Mouse (Mus musculus) liver, postnatal 0 days (tissue): ENCODE results near the gene Fam83g. TPM values are rescaled to one million over a fixed set of nuclear protein-coding genes. Genes with fewer than 3 reads are reported as not detected.

Experiments
- ATAC-seq: fragments of 200-750 bp; cut with Nextera tagmentation; 2 replicates; pipeline ENCODE4 v1.8.0; 2017; ENCODE audit warnings: mild to moderate bottlenecking, moderate library complexity
- DNase-seq: peaks from one replicate; pipeline ENCODE4 v3.0.0-alpha.2; 2016
- H3K27ac ChIP-seq: fragments of 300-500 bp; sonication (generic); 2 replicates; pipeline ENCODE4 v1.5.1; 2014; ENCODE audit warnings: antibody characterized with exemption, moderate library complexity, mild to moderate bottlenecking, low read depth
- H3K27me3 ChIP-seq: fragments of 300-500 bp; sonication (generic); 2 replicates; pipeline ENCODE4 v1.6.1; 2014; ENCODE audit warnings: low read length, control low read depth, mixed read lengths; ENCODE audit not compliant: insufficient read depth
- H3K36me3 ChIP-seq: fragments of 300-500 bp; sonication (generic); replicated peaks from 2 replicates; pipeline ENCODE4 v1.6.1; 2014; ENCODE audit warnings: mild to moderate bottlenecking, control low read depth, low read length, moderate library complexity, mixed read lengths; ENCODE audit not compliant: insufficient read depth
- H3K4me1 ChIP-seq: fragments of 300-500 bp; sonication (generic); 2 replicates; pipeline ENCODE4 v1.6.1; 2014; ENCODE audit warnings: antibody characterized with exemption, mild to moderate bottlenecking, control low read depth; ENCODE audit not compliant: insufficient read depth
- H3K4me2 ChIP-seq: fragments of 300-500 bp; sonication (generic); 2 replicates; pipeline ENCODE4 v1.6.1; 2014; ENCODE audit warnings: low read depth, mild to moderate bottlenecking, low read length, moderate library complexity, mixed read lengths
- H3K4me3 ChIP-seq: fragments of 300-500 bp; sonication (generic); 2 replicates; pipeline ENCODE4 v1.5.1; 2014; ENCODE audit warnings: low read depth, low read length
- H3K9ac ChIP-seq: fragments of 300-500 bp; sonication (generic); replicated peaks from 2 replicates; pipeline ENCODE4 v1.6.1; 2014; ENCODE audit warnings: mild to moderate bottlenecking, moderate library complexity
- H3K9me3 ChIP-seq: fragments of 300-500 bp; sonication (generic); 2 replicates; pipeline ENCODE4 v1.6.1; 2016; ENCODE audit warnings: mild to moderate bottlenecking, control low read depth, low read length, mixed read lengths
- CTCF ChIP-seq: sonication (generic); IDR thresholded peaks from 2 replicates; pipeline ENCODE4 v1.5.1; 2016; ENCODE audit warnings: antibody characterized with exemption, low read depth
- EP300 ChIP-seq: IDR thresholded peaks from 2 replicates; pipeline ENCODE4 v1.6.1; 2016; ENCODE audit warnings: antibody characterized with exemption, low read depth, mild to moderate bottlenecking
- whole genome bisulfite sequencing: fragments of 180-500 bp; shearing (Covaris S2); extraction: QIAGEN DNeasy Blood & Tissue Kit; methylation state at CpG from one replicate; pipeline ENCODE4 v1.1.7; 2014; ENCODE audit not compliant: insufficient replicate concordance; 5-methylcytosine and 5-hydroxymethylcytosine counted together
- polyA plus RNA-seq: library from polyadenylated mRNA; unstranded; fragments of >200 nt; fragmentation: Nextera tagmentation; extraction: Ambion mirVana; gene quantifications from 2 replicates; pipeline ENCODE4 v1.2.1, GENCODE M21; 2015

The Fam83g gene
- polyA plus RNA-seq, 1 experiment from 2014 or later = 2.2 TPM

DNA sequence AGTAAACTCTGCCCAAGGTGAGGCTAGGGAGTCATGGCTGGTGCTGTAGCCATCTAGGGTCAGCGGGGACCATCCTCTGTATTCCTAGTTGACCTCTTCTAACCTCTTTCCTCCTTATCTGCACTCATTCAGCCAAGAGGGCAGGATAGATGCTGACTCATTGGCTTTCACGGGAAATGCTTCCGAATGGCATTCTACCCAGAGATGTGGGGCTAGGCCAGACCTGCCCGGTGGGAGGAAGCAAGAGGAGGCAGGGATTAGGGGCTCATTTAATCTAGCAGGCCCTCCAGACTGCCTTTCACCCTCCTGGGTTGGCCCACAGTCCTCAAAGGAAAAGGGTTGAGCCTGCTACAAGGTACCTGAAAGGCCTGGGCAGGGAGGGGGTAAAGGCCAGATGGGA is 22.3 kb downstream of the Fam83g start:
- TF ChIP-seq CTCF (no peak), EP300 (no peak)
- Histone ChIP-seq H3K27ac (no peak overlapping the region), H3K4me1 (no peaks in the 10 kb centered on the region), H3K9me3 (no peaks in the 10 kb centered on the region), H3K4me3 (no peak overlapping the region), H3K9ac (no peak overlapping the region), H3K27me3 (no peaks in the 10 kb centered on the region), H3K4me2 (no peak overlapping the region), H3K36me3 (no peaks in the 10 kb centered on the region; the same call in none of the 2 replicates)
- no peak for ATAC-seq
- no peak for DNase-seq
- 46% methylated on average over 4 of the region's 4 CpGs for WGBS

DNA sequence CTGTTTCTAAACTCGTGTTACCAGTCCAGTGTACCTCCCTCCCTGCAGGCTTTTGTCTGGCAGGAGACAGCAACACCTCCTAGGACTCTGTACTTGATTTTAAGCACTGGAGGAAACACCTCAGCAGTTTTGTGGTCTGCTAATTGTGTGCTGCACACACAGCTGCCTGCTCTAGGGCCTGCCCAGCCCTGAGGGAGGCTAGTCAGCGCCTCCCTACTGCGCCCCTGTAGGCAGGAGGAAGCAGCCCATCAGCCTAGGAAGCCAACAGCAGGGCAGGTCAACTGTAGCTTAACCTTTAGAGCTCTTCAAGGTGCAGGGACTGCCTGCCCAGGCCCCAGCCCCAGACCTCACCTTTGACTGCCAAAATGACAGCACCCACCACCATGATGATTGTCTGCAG is 25.0 kb downstream of the Fam83g start:
- peak; percentile 40 for TF ChIP-seq CTCF
- no peak for TF ChIP-seq EP300
- 51% methylated on average over 3 of the region's 3 CpGs for WGBS
- no peaks in the 10 kb centered on the region for H3K4me1 ChIP-seq
- H3K4me3 ChIP-seq = no peak overlapping the region
- no peaks in the 10 kb centered on the region; the same call in 1 of the 2 replicates for H3K36me3 ChIP-seq
- no peak overlapping the region for H3K27ac ChIP-seq
- no peaks in the 10 kb centered on the region for H3K27me3 ChIP-seq
- H3K9me3 ChIP-seq = no peaks in the 10 kb centered on the region
- no peak for DNase-seq
- no peak overlapping the region for H3K9ac ChIP-seq
- no peak for ATAC-seq
- no peak overlapping the region for H3K4me2 ChIP-seq

DNA sequence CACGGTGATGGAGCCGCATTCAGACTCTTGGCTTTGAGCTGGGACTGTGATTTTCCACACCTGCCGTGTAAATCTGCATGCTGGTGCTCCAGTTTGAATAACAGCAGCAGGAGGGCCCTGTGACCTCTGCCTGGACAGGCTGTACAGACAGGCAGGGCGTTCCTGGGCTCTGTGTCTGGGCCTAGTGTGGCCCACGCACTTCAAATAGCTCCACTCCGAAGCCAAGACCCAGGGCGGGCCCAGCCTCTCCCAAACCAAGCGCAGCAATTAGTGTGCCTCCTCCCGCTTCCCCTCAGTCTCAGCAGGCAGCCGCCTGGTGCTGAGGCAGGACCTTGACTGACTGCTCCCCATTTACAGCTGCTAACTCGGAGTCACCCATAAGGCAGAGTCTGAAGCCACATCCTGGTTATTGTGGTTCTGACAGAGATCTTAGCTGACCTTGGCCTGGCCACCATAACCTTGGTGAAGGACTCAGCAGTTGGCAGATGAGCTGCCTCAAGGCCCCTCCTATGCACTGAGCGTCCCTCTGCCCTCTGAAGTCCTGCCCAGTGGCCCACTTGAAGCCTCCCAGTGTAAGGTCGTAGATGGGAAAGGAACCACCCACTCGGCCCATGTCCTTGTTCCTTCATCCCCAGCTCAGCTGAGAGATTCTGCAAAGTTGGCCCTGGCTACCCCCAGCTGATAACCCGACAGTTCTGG is 29.4 kb downstream of the Fam83g start:
- no peak overlapping the region for H3K9ac ChIP-seq
- WGBS = 64% methylated on average over 15 of the region's 15 CpGs

DNA sequence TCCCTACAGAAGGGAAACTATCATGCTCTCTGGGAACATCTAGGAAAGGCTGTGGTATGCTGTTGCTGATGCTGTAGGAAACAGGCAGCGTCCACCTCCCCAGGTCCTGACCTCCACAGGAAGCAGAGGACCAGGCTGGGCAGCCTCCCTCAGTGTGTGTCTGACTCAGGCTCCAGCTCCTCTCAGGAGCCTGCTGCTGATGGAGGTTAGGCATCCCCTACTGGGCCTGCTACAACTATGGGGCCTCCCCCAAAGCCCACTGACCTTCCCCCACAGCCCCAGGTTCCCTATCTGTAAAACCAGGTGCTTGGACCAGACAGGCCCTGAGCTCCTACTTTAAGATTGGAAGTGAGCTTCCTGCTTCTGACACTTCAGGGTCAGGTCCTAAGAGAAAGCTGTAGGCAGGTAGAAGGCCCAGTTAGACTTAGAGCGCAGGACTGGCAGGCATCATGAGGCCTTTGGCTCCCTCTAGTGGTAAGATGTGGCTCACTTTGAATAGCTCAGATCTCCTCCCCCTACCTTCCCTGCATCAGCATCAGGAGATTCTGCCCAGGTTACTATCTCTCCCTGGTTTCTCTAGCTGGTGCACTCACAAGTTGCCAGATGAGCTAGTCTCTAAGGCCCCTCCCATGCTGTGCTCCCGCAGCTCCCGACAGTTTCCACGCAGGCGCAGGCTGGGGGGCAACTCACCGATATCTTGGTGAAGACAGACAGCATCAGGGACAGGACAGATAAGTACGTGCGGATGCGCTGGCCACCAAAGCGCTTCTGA is 30.6 kb downstream of the Fam83g start:
- peak; percentile 87 for ATAC-seq
- WGBS = 33% methylated on average over 11 of the region's 11 CpGs

More for the DNA sequence above, 29.4 kb downstream of the Fam83g start:
- H3K27ac ChIP-seq = no peak overlapping the region
- no peaks in the 10 kb centered on the region for H3K36me3 ChIP-seq
- no peaks in the 10 kb centered on the region for H3K9me3 ChIP-seq
- no peaks in the 10 kb centered on the region for H3K27me3 ChIP-seq
- no peaks in the 10 kb centered on the region for H3K4me1 ChIP-seq
- H3K4me2 ChIP-seq = no peak overlapping the region
- TF ChIP-seq EP300 (no peak), CTCF (no peak)
- DNase-seq (no peak), ATAC-seq (no peak)
- H3K4me3 ChIP-seq = no peak overlapping the region

DNA sequence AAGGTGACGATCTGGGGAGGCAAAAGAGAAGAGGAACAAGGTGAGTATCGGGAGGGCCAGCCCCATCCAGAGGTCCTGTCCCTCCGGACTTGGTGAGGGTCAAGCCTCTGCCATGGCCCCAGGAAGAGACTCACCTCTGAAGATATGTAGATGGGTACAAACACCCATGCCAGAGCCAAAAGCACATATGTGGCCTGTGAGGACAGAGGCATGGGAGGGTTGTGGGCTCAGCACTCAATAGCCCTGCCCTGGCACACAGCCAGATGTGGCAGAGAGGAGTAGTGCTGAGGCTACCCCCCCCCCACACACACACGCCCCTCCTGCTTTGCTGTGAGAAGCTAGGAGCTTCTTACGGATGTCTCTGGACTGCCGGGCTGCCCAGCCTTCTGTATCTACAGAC is 31.2 kb downstream of the Fam83g start:
- ATAC-seq = peak; percentile 28; the same call in 1 of the 2 replicates
- no peaks in the 10 kb centered on the region for H3K9me3 ChIP-seq
- H3K4me2 ChIP-seq = no peak overlapping the region
- TF ChIP-seq CTCF (no peak), EP300 (no peak)
- H3K27me3 ChIP-seq = no peaks in the 10 kb centered on the region
- H3K9ac ChIP-seq = no peak overlapping the region
- H3K4me3 ChIP-seq = no peak overlapping the region
- no peaks in the 10 kb centered on the region for H3K4me1 ChIP-seq
- DNase-seq = no peak
- H3K36me3 ChIP-seq = no peaks in the 10 kb centered on the region
- 57% methylated on average over 6 of the region's 6 CpGs for WGBS
- no peak overlapping the region for H3K27ac ChIP-seq

More for the DNA sequence above, 30.6 kb downstream of the Fam83g start:
- Histone ChIP-seq H3K9me3 (no peaks in the 10 kb centered on the region), H3K4me3 (no peak overlapping the region), H3K4me1 (no peaks in the 10 kb centered on the region), H3K27me3 (no peaks in the 10 kb centered on the region), H3K36me3 (no peaks in the 10 kb centered on the region), H3K4me2 (no peak overlapping the region), H3K27ac (no peak overlapping the region), H3K9ac (no peak overlapping the region)
- peak; percentile 75 for DNase-seq
- peak; percentile 97 for TF ChIP-seq CTCF
- TF ChIP-seq EP300 = no peak

DNA sequence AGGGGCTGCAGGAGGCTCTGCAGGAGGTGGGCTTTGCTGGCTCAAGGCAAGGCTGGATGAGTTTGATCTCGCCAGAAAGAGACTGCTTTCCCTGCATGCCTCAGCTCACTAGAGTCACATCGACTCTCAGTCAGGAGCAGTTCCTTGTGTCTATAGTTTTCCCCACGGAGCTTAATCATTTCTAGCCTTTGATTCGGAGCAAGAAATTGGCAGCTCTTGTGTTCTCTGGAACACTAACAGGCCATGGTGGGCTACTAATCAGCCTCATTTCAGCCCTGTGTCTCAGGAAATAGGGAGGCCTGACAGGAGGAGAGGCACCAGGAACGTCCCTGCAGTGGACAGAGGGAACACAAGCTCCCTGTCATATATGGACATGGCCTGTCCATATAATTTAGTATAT is 34.1 kb downstream of the Fam83g start:
- WGBS = 73% methylated on average over 5 of the region's 5 CpGs
- H3K9ac ChIP-seq = no peak overlapping the region

More for the DNA sequence above, 34.1 kb downstream of the Fam83g start:
- Histone ChIP-seq H3K4me2 (no peak overlapping the region), H3K4me3 (no peak overlapping the region), H3K36me3 (no peaks in the 10 kb centered on the region), H3K27ac (no peak overlapping the region), H3K4me1 (no peaks in the 10 kb centered on the region), H3K27me3 (no peaks in the 10 kb centered on the region), H3K9me3 (no peaks in the 10 kb centered on the region)
- ATAC-seq = no peak
- DNase-seq = no peak
- TF ChIP-seq CTCF (no peak), EP300 (no peak)
